Mouse (Mus musculus): Measurements from ENCODE around the gene Cfap54.

DNA sequence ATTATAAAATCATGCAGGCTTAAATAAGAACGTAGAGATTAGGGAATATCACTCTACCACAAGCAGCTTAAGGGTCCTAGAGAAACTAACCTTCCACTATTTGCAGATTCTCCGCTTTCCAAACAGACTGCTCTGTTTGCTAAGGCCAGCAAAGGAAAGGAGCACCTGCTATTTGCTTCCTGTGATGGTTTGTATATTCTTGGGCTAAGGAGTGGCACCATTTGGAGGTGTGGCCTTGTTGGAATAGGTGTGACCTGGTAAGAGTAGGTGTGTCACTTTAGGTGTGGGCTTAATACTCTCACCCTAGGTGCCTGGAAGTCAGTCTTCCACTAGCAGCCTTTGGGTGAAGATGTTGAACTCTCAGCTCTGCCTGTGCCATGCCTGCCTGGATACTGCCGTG lies 44.6 kb upstream of the Cfap54 start:
- TF ChIP-seq GATA1 (IDR thresholded peaks at IDR 0.05; ENCODE audit: low read length) (no peak), TAL1 (IDR thresholded peaks at IDR 0.05; ENCODE audit: low read length) (no peak)

All from erythroblast, embryonic 14.5 days (primary cell).